Mouse (Mus musculus) embryo, embryonic 11 days (tissue): Measurements from ENCODE around the gene Mypop.

Experiments
- DNase-seq: peaks from one replicate; pipeline ENCODE4 v3.0.0-alpha.2; 2015

Mypop gene

GRCm38 (mm10) chr7:18991660-18992293 lies 732 bp downstream of the Mypop start:
- peak; percentile 46 for DNase-seq

GRCm38 (mm10) chr7:18992294-18992675 lies 1.2 kb downstream of the Mypop start:
- DNase-seq, result no peak

GRCm38 (mm10) chr7:18993036-18993435 lies 2.0 kb downstream of the Mypop start:
- DNase-seq, result no peak

GRCm38 (mm10) chr7:18998835-18999234 lies 7.8 kb downstream of the Mypop start:
- DNase-seq, result no peak

- DNase-seq, result no peak
Measured at GRCm38 (mm10) chr7:19000421-19000820, 9.4 kb downstream of the Mypop start.

- peak; percentile 73 for DNase-seq
Measured at GRCm38 (mm10) chr7:19001066-19001806, 10.2 kb downstream of the Mypop start.

- no peak for DNase-seq
Measured at GRCm38 (mm10) chr7:19001807-19002085, 10.7 kb downstream of the Mypop start.

GRCm38 (mm10) chr7:19002115-19002514 lies 11.1 kb downstream of the Mypop start:
- no peak for DNase-seq

- DNase-seq, result peak; percentile 93
Measured at GRCm38 (mm10) chr7:19002848-19003498, 11.9 kb downstream of the Mypop start.

GRCm38 (mm10) chr7:19003902-19004630 lies 13.0 kb downstream of the Mypop start, which contains the start of gene Irf2bp1:
TSS of gene Irf2bp1 (plus strand) at chr7:19004044.
- peak; percentile 96 for DNase-seq

- DNase-seq, result peak; percentile 23
Measured at GRCm38 (mm10) chr7:19004631-19005079, 13.6 kb downstream of the Mypop start.

- DNase-seq, result no peak
Measured at GRCm38 (mm10) chr7:19005417-19006121, 14.5 kb downstream of the Mypop start.

- DNase-seq, result peak; percentile 92
Measured at GRCm38 (mm10) chr7:19006476-19006875, 15.4 kb downstream of the Mypop start.

- no peak for DNase-seq
Measured at GRCm38 (mm10) chr7:19007026-19007977, 16.3 kb downstream of the Mypop start.

- DNase-seq, result no peak
Measured at GRCm38 (mm10) chr7:19010581-19010980, 19.5 kb downstream of the Mypop start.

GRCm38 (mm10) chr7:19012025-19012621 lies 21.1 kb downstream of the Mypop start:
- peak; percentile 41 for DNase-seq

- DNase-seq, result no peak
Measured at GRCm38 (mm10) chr7:19012882-19013281, 21.8 kb downstream of the Mypop start.

- DNase-seq, result peak; percentile 29
Measured at GRCm38 (mm10) chr7:19014452-19014851, 23.4 kb downstream of the Mypop start.

- no peak for DNase-seq
Measured at GRCm38 (mm10) chr7:19016042-19016441, 25.0 kb downstream of the Mypop start.

GRCm38 (mm10) chr7:19017909-19018308 lies 26.9 kb downstream of the Mypop start:
- DNase-seq, result no peak

- DNase-seq, result no peak
Measured at GRCm38 (mm10) chr7:19021048-19021447, 30.0 kb downstream of the Mypop start.
